In the genomic region with DNA sequence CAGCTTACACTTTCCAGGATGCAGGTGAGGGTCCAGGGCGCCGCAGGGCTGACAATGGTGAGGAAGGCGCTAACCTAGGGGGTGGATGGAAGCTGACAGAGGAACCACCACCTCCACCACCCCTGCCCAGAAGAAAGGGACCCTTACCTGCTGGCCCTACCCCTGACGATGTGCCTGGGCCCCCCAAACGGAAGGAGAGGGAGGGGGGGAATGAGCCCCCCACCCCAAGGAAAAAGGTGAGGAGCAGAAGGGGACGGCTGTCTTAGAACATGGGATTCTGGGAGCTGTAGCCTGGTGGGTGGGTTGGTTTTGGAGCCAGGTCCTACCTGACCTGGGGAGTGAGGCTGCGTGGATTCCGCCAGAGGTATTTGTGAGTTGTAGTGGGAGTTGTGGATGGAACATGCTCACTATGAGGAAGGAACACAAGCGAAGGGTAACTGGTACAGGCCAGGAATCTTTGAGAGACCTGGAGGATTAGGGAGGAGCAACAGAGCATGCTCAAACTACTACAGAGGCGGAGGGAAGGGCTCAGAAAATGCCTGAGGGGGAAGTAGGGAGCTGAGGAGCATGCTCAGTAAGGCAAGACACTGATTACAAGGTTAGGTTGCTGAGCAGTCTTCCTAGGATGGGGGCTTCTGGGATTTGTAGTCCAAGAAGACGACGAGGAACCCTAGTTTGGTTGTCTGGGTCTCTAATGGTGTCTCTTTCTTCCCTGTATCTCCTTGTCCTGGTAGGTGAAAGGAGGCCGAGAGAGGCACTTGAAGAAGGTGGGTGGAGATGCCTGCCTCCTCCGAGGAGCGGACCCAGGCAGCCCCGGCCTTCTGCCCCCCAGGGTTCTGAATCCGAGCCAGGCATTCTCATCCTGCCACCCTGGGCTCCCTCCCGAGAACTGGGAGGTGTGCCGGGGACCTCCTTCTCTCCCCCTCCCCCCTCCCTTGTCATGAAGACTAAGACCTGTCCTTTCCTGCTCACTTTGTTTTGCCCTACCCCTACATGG, we compare ENCODE assay signal across 1 mouse cellular context.
TF ChIP-seq lines count a peak whose summit lies in the region.

No protein-coding gene starts in this region.

TF ChIP-seq in CH12.LX, 34 proteins besides CTCF, POLR2A, EP300 and RAD21:
- TF ChIP-seq HCFC1 (IDR thresholded peaks at IDR 0.05; ENCODE audit: low read depth, low read length) (peak; percentile 36; the same call in 1 of the 2 replicates), KAT2A (IDR thresholded peaks at IDR 0.05; ENCODE audit: insufficient replicate concordance, low read length) (no peak), ZMIZ1 (IDR thresholded peaks at IDR 0.05; ENCODE audit: low read depth, low read length) (no peak), BHLHE40 (IDR thresholded peaks at IDR 0.05; ENCODE audit: low read depth, low read length) (no peak), CHD2 (IDR thresholded peaks at IDR 0.05; ENCODE audit: low read length) (no peak), NRF1 (IDR thresholded peaks at IDR 0.05; ENCODE audit: low read depth, low read length) (0 out of 2 replicates have a peak, but pooled peaks have one; percentile 23), ETS1 (conservative IDR thresholded peaks at IDR 0.05; ENCODE audit: low read depth, low read length) (no peak), SMC3 (IDR thresholded peaks at IDR 0.05; ENCODE audit: low read depth, low read length) (no peak)
